Mouse (Mus musculus) gastrocnemius, postnatal 36 days (tissue): ENCODE measurements at regions not wholly inside any gene's neighbourhood (a gene's known extent, or its start where the extent isn't known, plus 50 kb on each side); places are given as distances from the start of the nearest gene placed in this dataset.

ENCODE experiments used
- DNase-seq, 2 experiments: peaks; one replicate each; pipeline ENCODE4 v3.0.0; 2022
- intact Hi-C: fragments of 180-260 bp; cut with DNase I; formaldehyde crosslinking; loops from one replicate; pipeline ENCODE4 v1.15.1; 2025

GRCm38 (mm10) chr17:75906643-75907042 is 354.9 kb upstream of the Fam98a start:
- intact Hi-C loops, result no loop called here
- DNase-seq, result no peak

GRCm38 (mm10) chr17:75895436-75895835 is 343.7 kb upstream of the Fam98a start:
- intact Hi-C loops, result no loop called here
- DNase-seq, result no peak

- intact Hi-C loops, result no loop called here
- peak in 1 of 2 experiments; percentile 8 for DNase-seq
These were observed 343.2 kb upstream of the Fam98a start for GRCm38 (mm10) chr17:75894934-75895333.

- intact Hi-C loops, result no loop called here
- DNase-seq, result no peak
These were observed 341.8 kb upstream of the Fam98a start for GRCm38 (mm10) chr17:75893559-75893958.

GRCm38 (mm10) chr17:75892156-75892555 is 340.4 kb upstream of the Fam98a start:
- intact Hi-C loops, result no loop called here
- DNase-seq, result no peak

- intact Hi-C loops, result no loop called here
- no peak for DNase-seq
These were observed 339.8 kb upstream of the Fam98a start for GRCm38 (mm10) chr17:75891564-75891963.

GRCm38 (mm10) chr17:75877848-75878247 is 326.1 kb upstream of the Fam98a start:
- no peak for DNase-seq
- intact Hi-C loops, result no loop called here

GRCm38 (mm10) chr17:75876895-75877294 is 325.1 kb upstream of the Fam98a start:
- intact Hi-C loops, result no loop called here
- DNase-seq, result no peak

- intact Hi-C loops, result no loop called here
- DNase-seq, result no peak
These were observed 322.8 kb upstream of the Fam98a start for GRCm38 (mm10) chr17:75874535-75874934.

GRCm38 (mm10) chr17:75870492-75870891 is 318.7 kb upstream of the Fam98a start:
- intact Hi-C loops, result no loop called here
- no peak for DNase-seq

- no peak for DNase-seq
- intact Hi-C loops, result no loop called here
These were observed 305.3 kb upstream of the Fam98a start for GRCm38 (mm10) chr17:75857015-75857414.

GRCm38 (mm10) chr17:75815997-75816626 is 264.4 kb upstream of the Fam98a start:
- DNase-seq, result no peak
- intact Hi-C loops, result no loop called here

GRCm38 (mm10) chr17:75812163-75812562 is 260.4 kb upstream of the Fam98a start:
- intact Hi-C loops, result no loop called here
- DNase-seq, result no peak

GRCm38 (mm10) chr17:75808524-75809326 is 257.0 kb upstream of the Fam98a start:
- DNase-seq, result no peak
- intact Hi-C loops, result no loop called here

GRCm38 (mm10) chr17:75808025-75808424 is 256.3 kb upstream of the Fam98a start:
- intact Hi-C loops, result no loop called here
- no peak for DNase-seq

GRCm38 (mm10) chr17:75804358-75804757 is 252.6 kb upstream of the Fam98a start:
- intact Hi-C loops, result no loop called here
- DNase-seq, result peak in 1 of 2 experiments; percentile 19

- intact Hi-C loops, result no loop called here
- DNase-seq, result no peak
These were observed 244.6 kb upstream of the Fam98a start for GRCm38 (mm10) chr17:75796380-75796779.

- intact Hi-C loops, result no loop called here
- DNase-seq, result no peak
These were observed 244.0 kb upstream of the Fam98a start for GRCm38 (mm10) chr17:75795772-75796171.

GRCm38 (mm10) chr17:75779770-75780169 is 228.0 kb upstream of the Fam98a start:
- intact Hi-C loops, result no loop called here
- DNase-seq, result no peak

- intact Hi-C loops, result no loop called here
- DNase-seq, result no peak
These were observed 224.9 kb upstream of the Fam98a start for GRCm38 (mm10) chr17:75776611-75777010.

GRCm38 (mm10) chr17:75775518-75775917 is 223.8 kb upstream of the Fam98a start:
- intact Hi-C loops, result no loop called here
- no peak for DNase-seq

- intact Hi-C loops, result no loop called here
- no peak for DNase-seq
These were observed 221.1 kb upstream of the Fam98a start for GRCm38 (mm10) chr17:75772861-75773260.
